Mouse (Mus musculus): ENCODE results near the gene Tysnd1.

DNA sequence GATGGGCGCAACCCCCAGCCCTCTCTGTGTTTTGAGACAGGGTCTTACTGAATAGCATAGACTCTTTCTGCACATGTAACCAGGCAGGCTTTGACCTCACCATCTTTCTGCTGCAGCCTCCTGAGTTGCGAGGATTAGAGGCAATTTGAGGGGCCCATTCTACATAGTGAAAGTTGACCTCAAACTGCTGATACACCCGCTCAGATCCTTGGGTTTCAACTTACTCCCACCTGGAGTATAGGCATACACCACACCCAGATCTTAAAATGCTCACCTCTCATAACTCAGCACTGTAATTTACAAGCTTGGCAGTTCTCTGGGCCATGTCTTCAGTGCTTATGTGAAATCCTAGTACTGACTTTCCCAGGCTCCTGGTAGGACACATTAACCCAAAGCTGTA lies 40.1 kb upstream of the Tysnd1 start:
- TF ChIP-seq CTCF (IDR thresholded peaks at IDR 0.05; ENCODE audit: low read depth) (no peak), EP300 (IDR thresholded peaks at IDR 0.05; ENCODE audit: low read depth) (no peak)

Data from liver, postnatal 0 days (tissue).